Mouse (Mus musculus): Measurements from ENCODE around the gene Col25a1.
A peak's percentile ranks its signal among the peaks of the same experiment; 100 is the strongest.

Col25a1 gene

DNA sequence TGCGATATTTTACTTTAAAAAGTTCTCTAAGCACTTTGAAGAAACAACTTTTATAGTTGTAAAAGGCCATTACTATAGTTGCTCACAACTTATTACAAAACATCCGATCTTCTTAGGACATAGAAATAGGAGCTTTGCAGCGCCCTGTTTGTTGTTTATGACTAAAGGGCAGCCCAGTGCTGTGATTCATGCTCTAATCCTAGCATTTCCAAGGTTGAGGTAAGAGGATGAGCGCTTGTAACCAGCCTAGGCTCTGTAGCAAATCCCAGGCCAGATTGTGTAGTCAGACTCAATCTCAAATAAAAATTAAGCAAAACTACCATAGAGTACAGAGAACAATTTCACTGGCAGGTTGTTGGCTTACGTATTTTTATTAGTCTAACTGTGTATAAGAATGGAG lies 246.5 kb downstream of the Col25a1 start:
- no peak for DNase-seq (ENCODE audit: low spot score in 2 of 2)

DNA sequence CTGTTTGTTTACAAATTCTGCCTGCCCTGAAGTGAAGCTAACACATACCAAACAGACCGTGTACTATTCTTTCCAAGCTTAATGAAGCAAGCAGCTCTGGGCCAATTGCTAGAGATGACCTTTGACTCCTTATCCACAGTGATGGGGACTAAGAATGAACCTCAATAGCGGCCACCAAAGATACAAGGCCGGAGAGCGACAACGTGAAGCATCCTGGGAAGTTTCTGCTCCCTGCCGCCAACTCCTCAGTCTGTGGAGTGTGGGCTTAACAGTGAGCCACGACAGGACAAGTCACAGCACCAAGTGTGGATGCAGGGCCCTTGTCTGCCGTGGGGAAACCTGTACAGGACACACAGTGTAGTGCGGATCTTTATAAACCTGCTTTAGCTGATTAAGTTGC lies 247.3 kb downstream of the Col25a1 start:
- DNase-seq (ENCODE audit: low spot score in 2 of 2): no peak

DNA sequence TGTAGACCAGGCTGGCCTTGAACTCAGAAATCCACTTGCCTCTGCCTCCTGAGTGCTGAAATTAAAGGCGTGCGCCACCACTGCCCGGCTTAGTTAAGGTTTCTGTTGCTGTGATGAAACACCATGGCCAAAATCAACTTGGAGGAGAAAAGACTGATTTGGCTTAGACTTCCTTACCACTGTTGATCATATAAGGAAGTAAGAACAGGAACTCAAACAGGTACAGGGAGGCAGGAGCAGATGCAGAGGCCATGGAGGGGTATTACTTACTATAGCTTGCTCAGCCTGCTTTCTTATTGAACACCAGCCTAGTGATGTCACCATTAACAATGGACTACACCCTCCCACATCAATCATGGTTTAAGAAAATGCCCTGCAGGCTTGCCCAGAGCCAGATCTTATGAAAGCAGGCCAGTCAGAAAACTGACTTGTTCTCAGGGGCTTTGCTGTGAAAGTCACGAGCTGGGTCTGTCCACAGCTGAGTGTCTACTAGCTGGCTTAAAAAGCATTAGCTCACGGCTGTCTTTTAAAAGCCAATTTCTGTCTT lies 249.1 kb downstream of the Col25a1 start:
- no peak for DNase-seq (ENCODE audit: low spot score in 2 of 2)

DNA sequence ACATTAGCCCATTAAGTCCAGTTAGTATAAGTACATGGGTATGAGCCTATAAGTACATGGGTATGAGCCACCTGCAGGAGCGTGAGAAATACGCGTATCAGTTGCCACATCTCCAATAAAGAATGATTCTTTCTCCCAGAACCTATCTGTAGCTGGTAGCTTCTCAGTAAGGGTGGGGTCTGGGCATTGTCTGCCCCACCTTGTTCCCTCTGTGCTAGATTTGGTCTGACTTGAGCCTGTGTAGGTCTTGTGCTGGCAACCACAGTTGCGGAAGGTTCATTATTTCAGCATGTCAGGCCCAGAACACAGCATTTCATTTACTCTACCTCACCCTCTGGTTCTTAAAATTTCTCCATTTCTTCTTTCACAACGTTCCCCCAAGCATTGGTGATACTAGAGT lies 250.4 kb downstream of the Col25a1 start:
- no peak for DNase-seq (ENCODE audit: low spot score in 2 of 2)

DNA sequence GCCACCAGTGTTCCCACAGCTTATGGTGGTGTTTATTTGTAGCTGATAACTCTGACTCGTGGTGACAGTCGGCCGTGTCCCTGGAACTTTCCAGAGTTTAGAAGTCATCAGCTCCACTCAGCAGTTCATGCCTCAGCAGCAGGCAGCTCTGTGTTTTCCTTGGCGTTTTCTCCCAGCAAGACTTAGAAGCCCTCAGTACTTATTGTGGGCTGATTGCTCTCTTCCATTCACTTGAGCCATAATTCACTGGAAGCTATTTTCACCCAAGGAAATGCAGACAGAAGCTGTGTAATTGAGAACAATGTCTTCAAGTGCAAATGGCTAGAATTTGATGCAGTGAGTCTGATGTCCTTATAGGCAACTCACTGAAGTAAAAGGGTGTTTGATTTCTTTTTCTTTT lies 254.6 kb downstream of the Col25a1 start:
- no peak for DNase-seq (ENCODE audit: low spot score in 2 of 2)

DNA sequence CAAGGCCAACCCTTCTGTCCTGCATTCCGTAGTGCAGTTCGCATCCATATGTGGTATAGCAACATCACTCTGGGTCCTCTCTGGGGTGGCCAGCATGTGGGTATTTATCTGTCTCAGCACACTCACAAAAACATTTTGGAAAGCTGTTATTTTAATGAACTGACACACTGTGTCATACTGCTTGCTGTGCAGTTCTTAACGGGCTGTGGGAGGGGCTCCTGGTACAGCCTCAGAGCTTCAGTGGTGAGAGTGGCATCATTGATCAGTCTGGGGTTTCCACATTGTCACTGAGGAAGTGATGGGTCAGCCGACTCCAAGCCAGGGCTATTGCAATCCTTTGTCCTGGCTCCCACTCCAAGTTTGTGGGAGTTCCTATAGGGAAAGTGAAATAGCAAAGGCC lies 255.9 kb downstream of the Col25a1 start:
- DNase-seq (ENCODE audit: low spot score in 2 of 2): no peak

DNA sequence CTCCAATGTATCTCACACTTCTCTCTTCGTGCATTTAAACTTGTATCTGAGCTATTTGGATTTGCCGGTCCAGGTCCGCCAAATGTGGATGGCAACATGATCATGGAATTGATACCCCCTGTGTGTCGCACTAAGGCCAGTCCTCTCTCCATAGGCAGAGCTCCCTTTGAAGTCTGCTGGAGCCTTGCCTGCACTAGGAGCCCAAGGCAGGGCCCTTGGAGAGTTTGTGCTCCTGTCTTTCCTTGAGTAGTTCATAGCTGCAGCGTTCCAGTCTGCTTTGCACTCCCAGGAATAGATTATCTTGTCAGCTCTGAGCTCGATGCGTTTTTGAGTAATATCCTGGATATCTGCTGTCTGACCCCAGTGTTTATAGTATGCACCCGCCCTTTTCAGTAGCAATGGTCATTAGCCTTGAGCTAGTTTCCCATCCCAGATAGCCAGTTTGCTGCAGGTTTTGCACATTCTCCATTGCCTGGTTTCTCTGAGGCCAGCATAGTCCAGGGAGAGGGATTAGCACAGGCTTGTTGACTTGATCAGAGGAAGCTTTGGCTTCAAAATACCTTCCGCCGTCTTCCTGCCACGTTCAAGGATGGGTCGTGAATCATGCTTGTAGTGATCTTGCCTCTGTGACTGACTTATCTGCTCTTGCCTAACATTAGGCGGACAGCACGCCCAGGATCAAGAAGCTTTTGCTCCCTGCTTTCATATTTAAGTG lies 258.1 kb downstream of the Col25a1 start:
- DNase-seq (ENCODE audit: low spot score in 2 of 2): no peak

DNA sequence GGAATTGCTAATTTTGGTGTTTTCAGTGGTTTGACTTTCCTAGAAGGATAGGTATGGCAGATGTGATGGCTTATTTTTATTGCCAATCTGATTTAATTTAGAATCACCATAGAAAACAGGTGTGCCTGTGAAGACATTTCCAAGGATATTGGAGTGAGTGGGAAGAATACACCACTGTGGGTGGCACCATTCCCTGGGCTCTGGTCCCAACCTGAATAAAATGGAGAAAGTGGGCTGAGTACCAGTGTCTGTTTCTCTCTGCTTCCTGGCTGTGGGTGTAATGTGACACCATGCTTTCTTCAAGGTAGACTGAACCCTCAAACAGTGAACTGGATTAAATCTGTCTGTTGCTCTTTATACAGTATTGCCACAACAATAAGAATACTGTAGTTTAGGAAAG lies 265.3 kb downstream of the Col25a1 start:
- DNase-seq (ENCODE audit: low spot score in 2 of 2): no peak

DNA sequence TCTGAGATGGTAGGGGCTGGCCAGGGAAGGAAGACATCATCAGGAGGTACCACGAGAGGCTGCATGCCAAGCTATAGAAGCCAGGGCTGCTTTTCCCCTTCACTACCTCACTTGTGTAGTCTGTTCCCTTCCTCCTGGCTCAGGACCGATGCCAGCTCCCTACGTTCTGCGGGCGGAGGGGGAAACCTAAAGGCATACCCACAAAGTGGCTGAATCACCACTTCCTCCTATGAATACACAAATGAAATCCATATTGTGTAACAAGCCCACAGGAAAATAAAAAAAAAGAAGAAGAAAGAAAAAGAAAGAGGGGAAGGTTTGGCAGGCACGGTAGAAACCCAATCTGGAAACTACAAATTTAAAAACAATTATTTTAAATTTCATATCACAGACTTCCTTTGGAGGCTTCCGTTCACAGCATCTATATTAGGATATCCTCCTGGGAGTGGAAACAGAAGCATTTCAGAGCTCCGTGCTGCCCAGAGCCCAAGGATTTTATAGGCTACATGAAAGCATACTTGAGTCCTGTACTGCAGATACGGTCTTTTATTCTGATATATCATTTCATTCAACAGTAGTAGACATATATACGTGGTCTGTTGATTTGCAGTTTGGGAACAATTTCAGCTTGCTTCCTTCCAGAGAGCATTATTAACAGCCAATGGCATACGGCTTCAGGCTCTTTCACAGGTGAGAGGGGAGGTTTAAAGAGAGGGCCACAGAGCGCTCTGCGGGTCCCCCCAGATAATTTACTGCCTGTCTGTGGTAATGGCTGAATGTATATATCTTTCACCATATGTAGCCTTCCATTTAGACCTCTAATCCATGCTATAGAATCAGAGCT lies 269.6 kb downstream of the Col25a1 start:
- peak in 1 of 2 experiments; percentile 3 for DNase-seq (ENCODE audit: low spot score in 2 of 2)

DNA sequence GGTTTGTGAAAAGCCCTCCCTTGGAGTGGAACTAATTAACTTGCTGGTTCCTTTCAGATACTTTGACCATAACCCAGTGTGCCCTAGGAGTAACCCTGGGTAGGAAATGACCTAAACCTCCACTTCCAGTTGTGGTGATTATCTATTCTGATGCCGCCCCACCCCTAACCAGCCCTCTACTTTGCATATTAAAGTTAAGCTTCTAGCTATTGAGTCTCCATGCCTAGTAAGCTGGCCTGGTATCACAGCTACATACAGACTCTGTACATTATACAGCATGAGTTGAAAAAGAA lies 270.2 kb downstream of the Col25a1 start:
- no peak for DNase-seq (ENCODE audit: low spot score in 2 of 2)

DNA sequence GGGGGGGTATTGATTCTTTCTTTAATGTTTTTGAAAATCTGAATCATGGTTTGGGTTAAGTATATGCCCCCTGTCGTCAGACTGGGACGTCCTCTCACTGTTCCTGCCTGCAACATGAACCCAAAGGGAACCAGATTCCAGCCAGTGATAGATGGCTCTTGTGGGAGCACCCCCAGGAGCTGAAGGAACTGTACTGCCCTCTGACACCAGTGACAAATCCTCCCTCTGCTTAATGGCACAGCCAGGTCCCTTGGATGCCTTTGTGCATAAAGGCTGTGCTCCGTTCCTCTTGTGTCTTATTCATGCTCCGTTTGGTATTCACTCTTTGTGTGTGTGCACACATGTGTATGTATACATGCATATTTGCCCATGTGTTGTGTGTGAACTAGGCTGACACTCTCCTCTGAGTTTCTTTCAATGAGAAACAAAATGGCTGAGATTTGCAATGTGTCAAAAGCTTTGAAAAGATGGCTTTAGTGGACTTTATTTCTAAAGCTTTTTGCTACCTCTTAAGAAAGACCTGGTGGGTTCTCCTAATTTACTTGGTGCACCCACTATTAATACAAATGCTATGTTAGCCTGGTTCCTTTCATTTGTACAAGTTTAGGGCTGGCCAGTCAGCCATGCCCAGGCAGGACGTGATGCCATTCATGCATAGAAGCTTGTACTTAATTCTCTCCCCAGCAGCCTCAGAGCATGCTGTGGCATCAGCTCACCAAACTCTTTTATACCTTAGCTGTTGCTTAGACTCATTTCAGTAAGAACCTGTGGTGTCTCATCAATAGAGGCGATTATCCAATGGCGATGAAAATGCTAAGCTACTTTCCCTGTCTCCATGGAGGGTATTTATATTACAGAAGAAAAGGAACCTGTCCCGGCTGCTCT lies 273.5 kb downstream of the Col25a1 start:
- no peak for DNase-seq (ENCODE audit: low spot score in 2 of 2)

DNA sequence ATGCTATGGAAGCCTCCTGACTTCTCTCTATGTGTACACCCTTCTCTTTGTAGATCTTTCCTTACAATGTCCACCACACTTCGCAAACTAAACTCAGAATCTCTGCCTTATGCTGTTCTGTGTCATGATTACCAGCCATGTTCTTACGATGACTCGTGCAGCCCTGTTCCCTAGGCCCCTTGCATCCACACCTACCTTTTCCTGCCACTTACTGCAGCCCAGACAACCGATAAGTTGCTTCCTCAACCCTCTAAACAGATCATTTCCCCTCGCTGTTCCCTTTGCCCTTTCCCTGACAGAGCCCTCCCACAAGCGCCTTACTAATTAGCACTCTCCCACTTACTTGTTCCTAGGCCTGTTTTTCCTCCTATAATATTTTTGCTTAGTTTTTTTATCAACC lies 275.9 kb downstream of the Col25a1 start:
- DNase-seq (ENCODE audit: low spot score in 2 of 2): no peak

DNA sequence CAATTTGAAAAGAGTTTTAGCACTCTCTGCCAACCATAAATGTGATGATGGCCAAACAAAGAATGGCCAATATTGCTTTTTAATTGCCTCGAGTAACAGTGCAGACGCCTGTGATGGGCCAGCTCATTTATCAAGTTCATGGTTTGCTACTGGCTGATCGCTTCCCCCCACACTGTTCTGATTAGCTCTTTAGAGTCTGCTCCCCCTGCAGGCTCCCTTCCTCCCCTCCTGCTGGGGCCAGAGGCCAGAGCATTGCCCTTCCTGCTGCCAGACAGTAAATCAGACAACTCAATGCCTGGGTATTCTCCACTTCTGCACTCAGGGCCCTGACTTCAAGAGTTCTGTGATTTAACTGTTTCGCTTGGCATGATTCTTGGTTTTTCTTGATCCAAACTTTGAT lies 281.9 kb downstream of the Col25a1 start:
- DNase-seq (ENCODE audit: low spot score in 2 of 2): no peak

DNA sequence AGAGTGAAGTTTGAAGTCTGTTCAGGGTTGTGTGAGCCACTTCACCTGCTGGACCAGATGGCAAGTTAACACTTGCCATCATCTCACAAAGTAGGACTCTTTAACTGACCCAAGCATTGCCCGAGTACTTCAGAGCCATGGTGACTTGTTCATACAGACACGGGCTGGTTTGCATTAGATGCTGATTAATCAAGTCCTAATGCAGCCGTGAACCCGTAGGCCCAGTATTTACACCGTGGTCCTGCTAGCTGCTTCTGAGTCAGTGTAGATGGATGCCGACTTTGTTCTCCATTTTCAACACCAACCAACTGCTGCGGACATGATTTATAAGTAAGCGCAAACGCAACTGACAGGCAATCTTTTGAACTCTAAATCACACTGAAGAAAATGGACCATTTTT lies 287.6 kb downstream of the Col25a1 start:
- DNase-seq (ENCODE audit: low spot score in 2 of 2): no peak

DNA sequence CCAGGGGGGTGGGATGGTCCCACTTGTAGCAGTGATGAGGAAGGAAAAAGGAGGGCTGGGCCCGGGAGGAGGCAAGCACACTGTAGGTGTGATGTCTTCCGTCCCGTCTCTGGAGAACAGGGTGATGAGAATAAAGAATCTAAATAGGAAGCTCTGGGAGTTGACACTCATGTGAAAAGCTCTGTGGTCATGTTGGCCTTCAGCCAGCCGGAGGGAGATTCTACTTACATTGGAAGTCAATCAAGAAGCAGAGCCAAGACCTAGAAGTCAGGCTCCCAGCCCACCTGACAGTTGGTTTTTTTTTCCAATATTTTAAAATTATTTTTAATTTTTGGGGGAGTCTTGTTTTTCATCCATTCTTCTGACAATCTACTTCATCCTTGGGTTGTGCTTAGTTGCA lies 297.5 kb downstream of the Col25a1 start:
- DNase-seq (ENCODE audit: low spot score in 2 of 2): no peak

DNA sequence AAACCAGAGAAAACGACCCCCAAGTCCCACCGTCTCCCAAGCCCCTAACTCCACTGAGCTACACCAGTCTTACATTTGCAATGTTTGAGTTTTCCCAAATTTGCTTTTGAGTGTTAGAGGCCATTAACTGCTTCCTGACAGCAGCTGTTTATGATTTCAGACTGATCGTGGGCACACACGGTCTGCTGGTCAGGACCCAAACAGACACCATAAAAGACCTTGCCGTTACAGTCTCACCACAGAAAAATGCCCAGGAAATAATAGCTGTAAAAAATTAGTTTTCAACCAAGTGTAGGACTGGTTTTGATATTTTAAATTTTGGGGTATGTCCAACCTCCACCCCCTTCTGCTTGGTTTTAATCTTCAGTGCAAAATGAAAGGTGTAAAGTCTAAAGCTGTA lies 298.8 kb downstream of the Col25a1 start:
- no peak for DNase-seq (ENCODE audit: low spot score in 2 of 2)

DNA sequence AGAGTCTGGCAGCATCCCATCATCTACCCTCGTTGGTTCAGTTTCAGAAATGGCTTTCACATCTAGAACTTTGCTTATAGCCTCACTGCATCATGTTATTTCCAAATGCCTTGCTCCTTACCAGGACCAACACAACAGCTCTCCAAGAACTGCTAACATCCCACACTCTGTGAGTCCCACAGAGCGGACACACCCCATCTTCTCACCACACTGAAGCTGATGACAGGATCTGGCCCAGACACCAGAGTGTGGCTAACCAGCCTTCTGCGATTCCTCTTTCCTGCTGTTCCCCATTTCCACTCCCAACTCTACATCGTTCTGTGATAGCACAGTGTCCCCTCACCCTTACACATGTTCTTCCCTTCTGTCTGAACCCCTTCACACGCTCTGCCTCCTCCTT lies 301.5 kb downstream of the Col25a1 start:
- no peak for DNase-seq (ENCODE audit: low spot score in 2 of 2)

DNA sequence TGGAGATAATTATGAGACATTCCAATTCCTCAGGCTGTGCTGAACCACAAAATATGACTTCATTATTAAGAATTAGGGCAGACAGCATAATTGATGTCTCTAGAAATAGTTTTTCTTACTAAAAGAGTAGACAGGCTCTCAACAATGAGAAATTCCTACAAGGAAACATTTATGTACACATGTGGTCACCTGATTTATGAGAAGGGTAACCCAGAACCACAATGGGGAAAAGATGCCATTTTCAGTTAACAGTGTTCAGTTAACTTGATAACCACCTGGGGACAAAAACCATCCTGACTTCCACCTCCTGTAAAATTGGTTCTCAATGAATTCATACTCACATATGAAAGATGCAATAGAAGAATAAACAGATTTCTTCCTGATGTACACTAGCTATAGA lies 305.7 kb downstream of the Col25a1 start:
- DNase-seq (ENCODE audit: low spot score in 2 of 2): no peak

DNA sequence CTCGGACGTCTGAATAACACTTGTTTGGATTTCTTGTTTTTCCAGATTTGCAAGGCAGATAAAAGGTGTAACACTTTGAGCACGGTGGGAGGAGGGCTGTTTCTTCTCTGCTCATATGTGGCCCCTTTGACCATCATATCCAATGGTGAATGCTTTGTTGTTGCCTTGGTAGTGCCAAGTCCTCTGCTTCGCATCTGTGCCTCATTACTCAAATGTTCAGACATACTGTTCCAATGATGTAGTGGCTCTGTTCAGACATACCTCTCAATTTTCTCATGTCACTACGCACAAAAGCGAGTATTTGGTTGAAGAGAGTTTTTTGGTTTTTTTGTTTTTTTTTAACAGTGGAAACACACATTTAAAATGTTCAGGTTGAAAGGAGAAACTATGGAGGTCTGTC lies 308.5 kb downstream of the Col25a1 start:
- DNase-seq (ENCODE audit: low spot score in 2 of 2): no peak

DNA sequence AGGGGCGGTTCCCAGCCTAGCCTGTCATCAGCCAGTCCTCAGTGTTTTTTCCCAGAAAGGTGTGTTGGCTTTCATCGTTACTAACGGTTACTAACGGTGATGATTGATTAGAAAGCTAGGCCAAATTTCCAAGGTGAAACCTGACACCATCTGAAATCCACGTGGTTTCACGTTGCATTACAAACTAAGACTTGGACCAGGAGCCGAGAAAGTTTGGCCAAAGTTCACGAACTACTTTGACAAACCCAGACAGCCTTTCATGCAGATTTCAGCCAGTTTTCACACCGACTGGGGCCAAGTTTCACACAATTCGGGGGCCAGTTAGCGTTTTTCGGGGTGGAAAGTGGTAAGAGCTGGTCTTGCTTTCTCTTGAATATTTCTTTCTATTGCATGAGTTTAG lies 309.4 kb downstream of the Col25a1 start:
- DNase-seq (ENCODE audit: low spot score in 2 of 2): no peak

DNA sequence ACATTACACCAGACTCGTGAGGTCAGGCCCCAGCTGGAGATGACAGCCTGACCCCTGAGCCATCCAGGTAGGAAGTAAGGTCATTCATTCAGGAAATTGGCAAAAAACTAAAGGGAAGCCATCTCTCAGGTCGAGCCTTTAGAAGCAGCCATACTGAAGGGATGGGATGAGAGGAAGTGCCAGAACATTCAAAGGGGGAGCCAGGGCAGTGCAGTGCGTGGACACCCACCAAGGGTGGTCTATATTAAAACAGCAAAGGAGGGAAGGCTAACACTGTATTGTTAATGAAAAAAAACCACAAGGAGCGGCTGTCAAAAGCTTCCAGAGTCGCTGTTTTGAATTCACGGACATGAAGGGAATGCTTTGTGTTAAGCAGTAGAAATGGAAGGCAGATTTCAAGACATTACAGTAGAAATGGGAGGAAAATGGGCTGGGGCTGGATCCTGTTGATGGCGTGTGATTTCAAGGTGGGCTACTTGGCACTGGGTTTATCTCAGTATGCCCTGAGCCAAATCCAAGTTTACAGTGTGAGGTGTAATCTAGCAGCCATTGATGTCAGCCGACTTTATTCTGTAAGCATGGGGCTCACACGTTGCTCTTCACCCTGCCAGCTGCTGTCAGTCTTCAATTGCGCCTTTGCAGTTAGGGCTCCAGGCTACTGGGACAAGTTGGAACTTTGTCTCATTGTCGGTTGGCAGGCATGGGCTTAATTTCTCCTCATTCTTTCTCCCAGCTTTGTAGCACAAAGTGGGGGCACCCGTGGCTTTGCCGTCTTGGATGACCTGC lies 312.7 kb downstream of the Col25a1 start:
- no peak for DNase-seq (ENCODE audit: low spot score in 2 of 2)

DNA sequence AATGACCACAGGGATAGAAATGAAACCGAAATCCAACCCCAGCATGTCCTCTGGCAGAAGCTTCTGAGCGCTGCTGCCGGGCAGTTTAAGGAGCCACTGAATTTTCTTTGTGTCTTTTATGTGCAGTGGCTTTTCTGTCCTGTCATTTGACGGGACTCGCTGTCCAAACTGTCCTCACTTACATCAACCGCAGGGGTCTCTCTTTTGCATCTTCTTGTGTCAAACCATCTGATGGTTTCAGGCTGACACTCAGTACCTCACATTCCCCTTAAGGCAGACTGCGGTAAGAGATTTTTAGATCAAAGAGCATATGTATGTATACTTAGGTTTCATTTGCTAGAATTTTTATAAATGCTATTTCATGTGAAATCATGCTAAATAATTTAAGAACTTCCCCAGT lies 318.6 kb downstream of the Col25a1 start:
- DNase-seq (ENCODE audit: low spot score in 2 of 2): no peak

All from spleen, postnatal 36 days (tissue).